Mouse (Mus musculus): ENCODE measurements around the gene Camta2.

DNA sequence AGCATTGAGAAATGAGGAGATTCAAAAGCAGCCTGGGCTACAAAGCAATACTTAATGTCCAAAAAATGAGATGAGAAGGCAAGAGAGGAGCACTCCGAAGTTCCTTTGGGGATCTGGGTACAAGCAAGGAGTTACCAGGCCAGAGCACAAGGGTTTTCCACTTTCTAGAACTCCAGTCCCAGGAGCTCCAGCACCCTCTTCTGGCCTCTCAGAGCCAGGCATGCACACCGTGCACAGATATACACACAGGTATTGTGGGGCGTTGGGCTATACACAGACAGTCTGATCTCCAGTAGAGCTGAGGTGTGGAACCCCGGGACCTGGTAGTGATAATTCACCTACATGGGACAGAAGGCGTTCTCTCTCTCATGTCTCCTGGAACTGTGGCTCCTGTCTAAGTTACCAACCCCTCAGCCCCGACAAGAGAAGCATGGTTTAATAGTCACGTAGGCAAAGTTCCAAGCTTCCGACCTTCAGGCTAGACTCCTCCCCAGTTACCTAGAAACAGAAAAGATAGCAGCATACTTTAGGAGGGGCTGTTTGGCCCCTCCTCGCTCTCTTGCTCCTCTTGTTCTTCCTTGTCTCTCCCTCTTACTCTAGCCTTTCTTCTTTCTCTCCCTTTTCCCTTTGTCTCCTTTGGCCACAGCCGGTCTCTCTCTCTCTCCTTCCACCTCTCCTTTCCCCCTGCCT lies 64.7 kb downstream of the Camta2 start:
- TF ChIP-seq ZC3H11A (IDR thresholded peaks at IDR 0.05; ENCODE audit: borderline replicate concordance, low read depth, low read length) (peak; percentile 53; the same call in 1 of the 2 replicates), HCFC1 (IDR thresholded peaks at IDR 0.05; ENCODE audit: borderline replicate concordance, insufficient read depth, low read length) (no peak), CHD2 (IDR thresholded peaks at IDR 0.05; ENCODE audit: low read depth, low read length) (no peak), ZNF384 (IDR thresholded peaks at IDR 0.05; ENCODE audit: low read depth, low read length) (no peak), MAFK (IDR thresholded peaks at IDR 0.05; ENCODE audit: insufficient read depth, low read depth, low read length) (no peak)
